Mouse (Mus musculus): ENCODE measurements at regions not wholly inside any gene's neighbourhood (a gene's known extent, or its start where the extent isn't known, plus 50 kb on each side); places are given as distances from the start of the nearest gene placed in this dataset.

- Histone ChIP-seq H3K4me3 (ENCODE audit: low read depth, low read length) (no peak overlapping the region), H3K27ac (ENCODE audit: insufficient read depth, low read depth, low read length) (no peak overlapping the region), H3K27me3 (ENCODE audit: control insufficient read depth, insufficient read depth, low read length) (no peaks in the 10 kb centered on the region), H3K36me3 (ENCODE audit: control insufficient read depth, insufficient read depth, low read length) (no peaks in the 10 kb centered on the region), H3K4me1 (ENCODE audit: control insufficient read depth, insufficient read depth, insufficient read length, low read length) (no peaks in the 10 kb centered on the region)
- TF ChIP-seq POLR2A (IDR thresholded peaks at IDR 0.05; ENCODE audit: low read depth, low read length): no peak
- TF ChIP-seq CTCF (IDR thresholded peaks at IDR 0.05; ENCODE audit: extremely low read depth, insufficient read length, insufficient replicate concordance, low read depth, low read length): no peak
- WGBS: 64% methylated on average over 2 of the region's 2 CpGs
Observed at GRCm38 (mm10) chr1:77300806-77301205, 214.1 kb downstream of the Epha4 start.

- WGBS: 81% methylated on average over 2 of the region's 2 CpGs
- Histone ChIP-seq H3K27ac (ENCODE audit: insufficient read depth, low read depth, low read length) (no peak overlapping the region), H3K27me3 (ENCODE audit: control insufficient read depth, insufficient read depth, low read length) (no peaks in the 10 kb centered on the region), H3K4me3 (ENCODE audit: low read depth, low read length) (no peak overlapping the region), H3K36me3 (ENCODE audit: control insufficient read depth, insufficient read depth, low read length) (no peaks in the 10 kb centered on the region), H3K4me1 (ENCODE audit: control insufficient read depth, insufficient read depth, insufficient read length, low read length) (no peaks in the 10 kb centered on the region)
- no peak for TF ChIP-seq POLR2A (IDR thresholded peaks at IDR 0.05; ENCODE audit: low read depth, low read length)
- no peak for TF ChIP-seq CTCF (IDR thresholded peaks at IDR 0.05; ENCODE audit: extremely low read depth, insufficient read length, insufficient replicate concordance, low read depth, low read length)
Observed at GRCm38 (mm10) chr1:77304770-77305169, 210.1 kb downstream of the Epha4 start.

GRCm38 (mm10) chr1:77307745-77308144 is 207.1 kb downstream of the Epha4 start:
- 81% methylated on average over 4 of the region's 4 CpGs for WGBS
- Histone ChIP-seq H3K36me3 (ENCODE audit: control insufficient read depth, insufficient read depth, low read length) (no peaks in the 10 kb centered on the region), H3K27ac (ENCODE audit: insufficient read depth, low read depth, low read length) (no peak overlapping the region), H3K4me3 (ENCODE audit: low read depth, low read length) (no peak overlapping the region), H3K27me3 (ENCODE audit: control insufficient read depth, insufficient read depth, low read length) (no peaks in the 10 kb centered on the region), H3K4me1 (ENCODE audit: control insufficient read depth, insufficient read depth, insufficient read length, low read length) (no peaks in the 10 kb centered on the region)
- TF ChIP-seq POLR2A (IDR thresholded peaks at IDR 0.05; ENCODE audit: low read depth, low read length) (no peak), CTCF (IDR thresholded peaks at IDR 0.05; ENCODE audit: extremely low read depth, insufficient read length, insufficient replicate concordance, low read depth, low read length) (no peak)

GRCm38 (mm10) chr1:77313119-77313518 is 201.8 kb downstream of the Epha4 start:
- no peaks in the 10 kb centered on the region for H3K36me3 ChIP-seq (ENCODE audit: control insufficient read depth, insufficient read depth, low read length)
- H3K27me3 ChIP-seq (ENCODE audit: control insufficient read depth, insufficient read depth, low read length): no peaks in the 10 kb centered on the region
- H3K4me3 ChIP-seq (ENCODE audit: low read depth, low read length): no peak overlapping the region
- TF ChIP-seq CTCF (IDR thresholded peaks at IDR 0.05; ENCODE audit: extremely low read depth, insufficient read length, insufficient replicate concordance, low read depth, low read length) (no peak), POLR2A (IDR thresholded peaks at IDR 0.05; ENCODE audit: low read depth, low read length) (no peak)
- H3K27ac ChIP-seq (ENCODE audit: insufficient read depth, low read depth, low read length): no peak overlapping the region
- no peaks in the 10 kb centered on the region for H3K4me1 ChIP-seq (ENCODE audit: control insufficient read depth, insufficient read depth, insufficient read length, low read length)
- WGBS: 75% methylated on average over 3 of the region's 3 CpGs

GRCm38 (mm10) chr1:77315347-77315746 is 199.5 kb downstream of the Epha4 start:
- no peaks in the 10 kb centered on the region for H3K36me3 ChIP-seq (ENCODE audit: control insufficient read depth, insufficient read depth, low read length)
- no peak overlapping the region for H3K4me3 ChIP-seq (ENCODE audit: low read depth, low read length)
- no peaks in the 10 kb centered on the region for H3K4me1 ChIP-seq (ENCODE audit: control insufficient read depth, insufficient read depth, insufficient read length, low read length)
- no peak for TF ChIP-seq POLR2A (IDR thresholded peaks at IDR 0.05; ENCODE audit: low read depth, low read length)
- TF ChIP-seq CTCF (IDR thresholded peaks at IDR 0.05; ENCODE audit: extremely low read depth, insufficient read length, insufficient replicate concordance, low read depth, low read length): no peak
- no peaks in the 10 kb centered on the region for H3K27me3 ChIP-seq (ENCODE audit: control insufficient read depth, insufficient read depth, low read length)
- 73% methylated on average over 3 of the region's 3 CpGs for WGBS
- H3K27ac ChIP-seq (ENCODE audit: insufficient read depth, low read depth, low read length): no peak overlapping the region

- 80% methylated on average over 9 of the region's 9 CpGs for WGBS
- no peak overlapping the region for H3K27ac ChIP-seq (ENCODE audit: insufficient read depth, low read depth, low read length)
Observed at GRCm38 (mm10) chr1:77316198-77316597, 198.7 kb downstream of the Epha4 start.

More at GRCm38 (mm10) chr1:77316198-77316597, 198.7 kb downstream of the Epha4 start:
- TF ChIP-seq CTCF (IDR thresholded peaks at IDR 0.05; ENCODE audit: extremely low read depth, insufficient read length, insufficient replicate concordance, low read depth, low read length) (no peak), POLR2A (IDR thresholded peaks at IDR 0.05; ENCODE audit: low read depth, low read length) (no peak)
- Histone ChIP-seq H3K27me3 (ENCODE audit: control insufficient read depth, insufficient read depth, low read length) (no peaks in the 10 kb centered on the region), H3K4me1 (ENCODE audit: control insufficient read depth, insufficient read depth, insufficient read length, low read length) (no peaks in the 10 kb centered on the region), H3K36me3 (ENCODE audit: control insufficient read depth, insufficient read depth, low read length) (no peaks in the 10 kb centered on the region), H3K4me3 (ENCODE audit: low read depth, low read length) (no peak overlapping the region)
